Mouse (Mus musculus) hindlimb bud, embryonic 11.5 days (tissue): ENCODE results near the gene Ccne1.
"Not testable (repeated sequence)": the region's sequence is repeated elsewhere in the genome, so short reads cannot be mapped to it uniquely, and the experiment has no call there.

ENCODE experiments used
- DNase-seq: peaks from one replicate; pipeline ENCODE4 v3.0.0-alpha.2; 2012; ENCODE audit warnings: low read depth, low spot score; ENCODE audit errors: extremely low spot score

Ccne1 gene

GRCm38 (mm10) chr7:38107371-38108259, at the start of gene Ccne1:
Gene Ccne1, minus strand, starts transcription at chr7:38107534.
- DNase-seq, result peak; percentile 57

DNA sequence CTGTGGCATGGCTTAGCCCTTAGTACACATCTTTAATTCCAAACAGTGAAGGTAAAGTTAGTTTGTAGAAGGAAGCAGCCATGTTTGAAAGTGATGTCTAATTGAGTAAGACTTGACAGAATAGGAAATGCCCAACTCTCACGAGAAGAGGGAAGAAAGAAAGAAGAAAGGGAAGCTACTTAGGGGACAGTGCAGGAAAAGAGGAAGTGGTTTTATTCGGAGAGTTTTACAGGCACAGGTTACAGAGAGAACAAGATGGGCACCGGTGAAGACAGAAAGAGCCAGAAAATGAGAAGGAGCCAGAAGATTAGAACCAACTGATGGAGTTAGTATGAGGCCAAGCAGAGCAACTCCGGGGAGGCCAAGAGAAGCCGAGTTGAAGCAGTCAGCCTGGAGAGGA, 48.5 kb upstream of the Ccne1 start:
- no peak for DNase-seq

DNA sequence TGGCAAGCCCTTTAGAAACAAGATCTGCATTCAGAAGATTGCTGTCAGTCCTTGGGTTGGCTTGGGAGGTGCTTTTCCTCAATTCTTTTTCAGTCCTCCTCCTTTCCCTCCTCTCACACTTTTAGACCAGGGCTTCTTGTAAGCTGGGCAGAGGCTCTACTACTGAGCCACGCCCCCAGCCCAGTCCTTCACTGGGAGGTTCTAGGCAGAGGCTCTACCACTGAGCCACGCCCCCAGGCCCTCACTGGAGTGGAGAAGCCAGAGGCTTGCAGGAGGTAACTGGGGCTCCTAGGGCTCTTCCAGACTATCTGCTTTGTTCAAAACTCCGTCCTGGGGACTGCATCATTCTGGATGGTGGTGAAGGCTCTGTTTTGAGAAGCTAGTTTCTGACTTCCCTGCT, 45.2 kb upstream of the Ccne1 start:
- DNase-seq, result no peak

- DNase-seq, result no peak
Observed at GRCm38 (mm10) chr7:38151706-38152312, 44.5 kb upstream of the Ccne1 start.

DNA sequence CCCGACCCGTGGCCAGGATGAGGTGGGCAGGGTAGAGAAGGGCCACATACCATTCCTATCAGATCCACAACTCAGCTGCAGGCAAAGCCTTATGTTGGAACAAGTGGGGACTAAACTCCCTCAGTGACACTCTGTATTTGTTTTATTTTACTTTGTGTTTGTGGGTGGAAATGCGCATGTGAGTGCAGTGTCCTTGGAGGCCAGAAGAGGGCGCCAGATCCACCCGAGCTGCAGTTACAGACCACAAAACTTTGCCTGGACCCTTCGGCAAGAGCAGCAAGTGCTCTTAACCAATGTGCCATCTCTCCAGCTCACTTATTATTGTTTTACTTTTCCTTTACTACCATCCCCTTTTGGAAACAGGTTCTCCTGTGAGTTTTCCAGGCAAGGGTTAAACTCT, 40.1 kb upstream of the Ccne1 start:
- no peak for DNase-seq

DNA sequence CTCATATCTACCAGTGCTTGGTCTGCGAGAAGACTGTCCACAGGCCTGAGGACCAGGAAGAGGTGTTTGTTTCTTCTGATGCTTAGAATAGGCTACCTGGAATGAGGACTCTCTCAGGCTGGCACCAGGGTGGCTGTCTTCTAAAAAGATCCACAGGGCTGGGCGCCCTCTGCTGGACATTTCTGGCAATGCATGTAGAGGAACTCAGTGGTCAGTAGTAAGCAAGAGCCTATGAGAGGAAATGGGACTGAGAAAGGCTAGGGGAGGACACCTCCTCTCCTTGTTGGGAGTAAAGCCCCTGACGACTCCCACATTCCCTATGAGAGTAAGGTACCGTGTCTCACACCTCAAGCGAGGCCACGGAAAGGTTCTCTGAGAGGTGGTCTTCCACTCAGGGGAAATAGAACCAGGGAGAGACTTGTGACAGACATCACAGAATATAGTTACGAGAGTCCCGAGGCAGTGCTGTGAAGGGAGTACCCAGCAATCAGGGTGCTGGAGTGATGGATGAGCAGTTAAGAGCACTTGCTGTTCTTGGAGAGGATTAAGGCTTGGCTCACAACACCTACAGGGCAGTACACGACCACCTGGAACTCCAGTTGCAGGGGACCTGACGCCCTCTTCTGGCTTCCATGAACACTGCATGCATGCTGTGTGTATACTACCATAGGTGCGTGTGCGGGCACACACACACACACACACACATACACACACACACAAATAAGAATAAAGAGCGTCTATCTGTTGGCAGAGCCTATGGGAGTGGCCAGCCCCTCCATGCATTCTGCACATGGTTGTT, 34.6 kb upstream of the Ccne1 start:
- peak; percentile 70 for DNase-seq

DNA sequence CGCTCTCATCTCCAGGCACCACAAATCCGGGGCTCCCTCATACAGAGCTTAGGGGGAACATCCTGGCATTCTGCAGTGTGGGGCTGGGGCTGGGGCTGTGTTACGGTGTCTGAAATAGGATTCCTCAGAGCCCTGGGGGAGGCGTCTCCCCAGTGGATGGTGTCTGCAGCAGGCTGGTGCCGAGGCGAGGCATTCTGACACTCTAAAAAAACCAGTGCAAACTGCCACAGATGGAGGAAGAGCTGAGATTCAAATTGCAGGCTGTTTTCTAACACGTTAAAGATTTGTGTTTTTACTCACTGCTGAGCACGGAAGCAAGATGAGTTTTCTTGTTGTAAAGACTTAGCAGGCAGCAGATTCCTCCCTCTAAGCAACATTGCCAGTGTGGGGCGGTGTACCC, 33.0 kb upstream of the Ccne1 start:
- DNase-seq, result no peak

DNA sequence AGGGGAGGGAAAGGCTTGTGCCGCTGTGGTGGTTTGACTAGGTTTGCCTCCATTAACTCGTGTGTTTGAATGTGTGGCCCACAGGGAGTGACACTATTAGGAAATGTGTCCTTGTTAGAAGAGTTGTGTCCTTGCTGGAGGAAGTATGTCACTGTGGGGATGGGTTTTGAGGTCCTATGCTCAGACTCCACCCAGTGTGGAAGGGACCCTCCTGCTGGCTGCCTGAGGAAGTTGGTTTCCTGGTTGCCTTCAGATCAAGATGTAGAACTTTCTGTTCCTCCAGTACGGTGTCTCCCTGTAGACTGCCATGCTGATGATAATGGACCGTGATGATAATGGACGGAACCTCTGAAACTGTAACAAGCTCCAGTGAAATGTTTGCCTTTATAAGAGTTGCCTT, 27.1 kb upstream of the Ccne1 start:
- no peak for DNase-seq

- no peak for DNase-seq
Observed at GRCm38 (mm10) chr7:38131186-38131585, 23.9 kb upstream of the Ccne1 start.

- no peak for DNase-seq
Observed at GRCm38 (mm10) chr7:38129986-38130729, 22.8 kb upstream of the Ccne1 start.

DNA sequence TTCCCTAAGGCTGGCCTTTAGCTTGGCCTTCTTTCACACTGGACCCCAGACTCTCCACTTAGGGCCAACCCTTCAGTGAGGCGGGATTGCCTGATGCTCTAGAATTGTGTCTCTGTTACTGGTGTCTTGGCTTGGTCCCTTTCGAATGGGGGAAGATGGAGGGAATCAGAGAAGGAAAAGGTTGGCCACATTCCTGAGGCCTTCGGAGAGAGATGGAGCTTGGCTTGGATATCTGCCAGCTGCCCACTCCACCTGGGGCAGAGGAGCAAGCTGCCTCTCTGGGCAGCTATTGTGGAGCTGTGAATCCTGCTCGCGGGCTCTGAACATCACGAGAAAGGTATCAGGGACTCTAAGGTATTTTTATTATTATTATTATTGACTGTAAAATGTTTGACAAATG, 22.2 kb upstream of the Ccne1 start:
- no peak for DNase-seq

DNA sequence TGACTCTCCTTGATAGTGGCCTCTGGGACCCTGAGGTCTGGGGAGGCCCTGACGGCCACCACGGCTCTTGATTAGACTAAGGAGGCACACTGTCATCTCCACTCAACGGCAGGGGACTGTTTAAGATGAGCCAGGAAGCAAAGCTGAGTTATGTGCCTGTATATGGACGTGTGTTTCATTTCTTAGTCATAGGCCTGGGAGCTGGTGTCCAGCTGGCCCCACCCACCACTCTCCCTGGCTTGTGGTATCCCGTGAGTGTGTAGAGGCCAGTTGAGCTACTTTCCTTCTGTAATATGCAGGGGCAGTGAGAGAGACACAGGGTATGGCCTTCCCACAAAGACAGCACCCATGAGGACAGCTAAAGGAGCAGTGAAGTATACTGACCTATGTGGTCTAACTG, 20.9 kb upstream of the Ccne1 start:
- not testable (repeated sequence) for DNase-seq

DNA sequence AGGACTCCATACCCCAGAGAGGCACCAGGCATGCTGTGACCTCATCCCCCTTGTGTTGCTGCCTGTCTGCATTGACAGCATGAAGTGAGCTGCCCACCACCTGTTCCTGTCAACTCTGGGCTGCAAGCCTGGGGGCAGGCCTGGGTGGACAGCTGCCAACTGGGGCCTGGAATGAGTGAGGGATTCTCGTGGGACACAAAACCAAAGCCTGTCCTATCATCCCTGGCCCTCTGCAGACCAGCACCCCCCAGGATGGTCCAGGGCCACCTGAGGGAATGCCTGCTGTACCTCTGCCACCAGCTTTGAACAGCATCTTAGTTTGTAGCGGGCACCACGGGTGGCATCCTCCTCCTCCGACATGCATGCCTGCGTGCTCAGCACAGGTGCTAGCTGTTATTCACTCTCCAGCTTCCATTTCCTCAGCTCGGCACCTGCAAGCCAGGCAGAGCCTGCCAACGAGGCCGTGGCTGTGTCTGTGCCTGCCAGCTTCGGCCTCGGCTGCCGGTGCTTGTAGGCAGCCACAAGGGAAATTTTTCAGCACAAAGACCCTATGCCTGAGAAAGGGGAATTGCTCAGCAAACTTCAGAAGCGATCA, 18.3 kb upstream of the Ccne1 start:
- DNase-seq, result no peak

GRCm38 (mm10) chr7:38124164-38124563, 16.8 kb upstream of the Ccne1 start:
- not testable (repeated sequence) for DNase-seq

GRCm38 (mm10) chr7:38118594-38118993, 11.3 kb upstream of the Ccne1 start:
- no peak for DNase-seq

DNA sequence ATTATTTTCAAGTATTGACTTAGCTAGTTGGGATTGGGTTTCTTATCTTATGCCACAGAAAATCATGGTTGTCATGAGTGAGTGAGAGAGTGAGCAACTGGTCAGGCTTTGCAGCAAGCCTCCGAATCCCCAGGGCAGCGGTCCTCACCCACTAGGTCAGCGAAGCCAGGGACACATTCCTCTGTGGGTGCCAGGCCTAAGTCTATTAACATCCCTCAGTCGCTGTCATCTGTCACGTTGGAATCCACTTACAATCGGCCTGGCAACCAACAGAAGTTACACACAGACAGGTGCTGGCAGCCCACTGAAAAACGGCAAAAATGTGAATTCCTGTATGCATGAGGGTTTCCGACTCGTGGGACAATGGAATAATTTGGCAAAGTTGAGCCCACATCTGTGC, 5.1 kb upstream of the Ccne1 start:
- DNase-seq, result no peak

- peak; percentile 53 for DNase-seq
Observed at GRCm38 (mm10) chr7:38111996-38112395, 4.7 kb upstream of the Ccne1 start.

- no peak for DNase-seq
Observed at GRCm38 (mm10) chr7:38108260-38108632, 912 bp upstream of the Ccne1 start.

DNA sequence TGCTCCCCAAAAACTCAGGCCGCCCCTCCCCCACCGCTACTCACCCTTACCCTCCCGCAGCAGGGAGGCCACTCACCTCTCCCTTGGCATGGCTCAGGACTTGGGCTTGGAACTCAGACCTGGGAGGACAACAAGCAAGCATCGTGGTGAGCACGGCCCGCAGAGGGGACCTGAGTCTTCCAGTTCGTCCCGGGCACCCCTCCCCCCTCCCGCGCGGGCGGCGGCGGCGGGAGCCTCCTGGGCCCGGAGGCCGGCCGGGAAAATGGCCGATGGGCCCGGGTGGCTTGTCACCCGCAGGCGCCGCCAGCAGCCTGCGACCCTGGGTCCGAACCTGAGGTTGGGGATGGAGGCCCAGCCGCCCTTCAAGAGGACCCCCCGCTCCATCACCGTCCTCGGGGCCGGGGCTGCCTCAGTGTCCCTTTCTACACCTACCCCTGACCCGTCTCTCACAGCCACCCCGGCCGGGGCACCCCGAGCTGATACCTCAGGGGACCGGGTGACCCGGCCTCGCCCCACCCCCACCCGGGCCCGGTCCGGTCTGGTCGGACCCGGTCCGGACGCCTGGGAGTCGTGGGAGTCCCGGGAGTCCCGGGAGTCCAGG, 523 bp downstream of the Ccne1 start:
- no peak for DNase-seq

- no peak for DNase-seq
Observed at GRCm38 (mm10) chr7:38105379-38105778, 2.0 kb downstream of the Ccne1 start.
